Mouse (Mus musculus) ES-E14 (cell line): ENCODE measurements around the gene Ush1g. TPM values are rescaled to one million over a fixed set of nuclear protein-coding genes. Genes with fewer than 3 reads are reported as not detected.

Source experiments
- DNase-seq: peaks from one replicate; pipeline ENCODE4 v3.0.0-alpha.2; 2013; ENCODE audit warnings: low read depth, low spot score
- H3K27ac ChIP-seq: 2 replicates; pipeline ENCODE4 v1.5.1; 2012; ENCODE audit warnings: low read depth, mild to moderate bottlenecking, low read length, moderate library complexity, mixed read lengths; ENCODE audit not compliant: poor library complexity, insufficient read depth, severe bottlenecking
- H3K36me3 ChIP-seq: 2 replicates; pipeline ENCODE4 v1.6.1; 2012; ENCODE audit warnings: mild to moderate bottlenecking, low read length, moderate library complexity, mixed read lengths; ENCODE audit not compliant: control insufficient read depth, poor library complexity, insufficient read depth, severe bottlenecking
- H3K4me1 ChIP-seq, 2 experiments: fragments of 150-350 bp in 1 of 2; sonication (generic) in 1 of 2; 2 replicates each; pipeline ENCODE4 v1.6.1; 2012; ENCODE audit warnings: low read length in 2 of 2, mild to moderate bottlenecking in 1 of 2, mixed read lengths in 1 of 2; ENCODE audit not compliant: control insufficient read depth in 2 of 2, insufficient read depth in 2 of 2, poor library complexity in 1 of 2
- H3K4me3 ChIP-seq, 2 experiments: fragments of 150-350 bp in 1 of 2; sonication (generic) in 1 of 2; 2 replicates each; pipeline ENCODE4 v1.5.1; 2012; ENCODE audit warnings: low read length in 2 of 2, low read depth in 1 of 2, mild to moderate bottlenecking in 1 of 2, mixed read lengths in 1 of 2; ENCODE audit not compliant: insufficient read depth in 1 of 2, poor library complexity in 1 of 2, severe bottlenecking in 1 of 2
- H3K9ac ChIP-seq: 2 replicates; pipeline ENCODE4 v1.6.1; 2012; ENCODE audit warnings: low read depth, mild to moderate bottlenecking, low read length, mixed read lengths; ENCODE audit not compliant: poor library complexity, insufficient read depth, severe bottlenecking
- H3K9me3 ChIP-seq: fragments of 150-350 bp; sonication (generic); 2 replicates; pipeline ENCODE4 v1.6.1; 2012; ENCODE audit warnings: low read depth, mild to moderate bottlenecking, low read length; ENCODE audit not compliant: control insufficient read depth, insufficient read depth
- CHD2 ChIP-seq: IDR thresholded peaks from 2 replicates; pipeline ENCODE4 v1.6.1; 2014; ENCODE audit warnings: mild to moderate bottlenecking, low read depth, low read length, inconsistent platforms
- HCFC1 ChIP-seq: IDR thresholded peaks from 2 replicates; pipeline ENCODE4 v1.6.1; 2012; ENCODE audit warnings: low read length, inconsistent platforms, borderline replicate concordance; ENCODE audit not compliant: insufficient read depth
- MAFK ChIP-seq: IDR thresholded peaks from 2 replicates; pipeline ENCODE4 v1.6.1; 2014; ENCODE audit warnings: mild to moderate bottlenecking, low read depth, low read length, inconsistent platforms; ENCODE audit not compliant: insufficient read depth
- ZC3H11A ChIP-seq: IDR thresholded peaks from 2 replicates; pipeline ENCODE4 v1.6.1; 2012; ENCODE audit warnings: low read depth, mild to moderate bottlenecking, inconsistent platforms, low read length, borderline replicate concordance
- ZNF384 ChIP-seq: IDR thresholded peaks from 2 replicates; pipeline ENCODE4 v1.6.1; 2012; ENCODE audit warnings: low read depth, low read length, inconsistent platforms
- in situ Hi-C, 2 experiments: fragments of 600-800 bp; cut with MboI; formaldehyde crosslinking; loops; one replicate each; pipeline ENCODE4 v1.15.1; 2025; ENCODE audit warnings: low sequenced_read_pairs in 2 of 2, inconsistent platforms in 1 of 2; ENCODE audit not compliant: unreplicated experiment in 2 of 2
- total RNA-seq: library from RNA; depleted of rRNA; stranded (reverse); fragments of 300-350 nt; gene quantifications from 2 replicates; pipeline ENCODE4 v1.2.3, GENCODE M21; 2012

The Ush1g gene
- total RNA-seq, 1 experiment = not detected

GRCm38 (mm10) chr11:115318245-115319027 lies 3.4 kb downstream of the Ush1g start:
- TF ChIP-seq CHD2 (no peak), HCFC1 (no peak), ZNF384 (no peak), ZC3H11A (no peak), MAFK (no peak)
- Histone ChIP-seq H3K27ac (no peak overlapping the region), H3K9ac (peak overlapping the region; percentile 27; the same call in 1 of the 2 replicates), H3K9me3 (no peaks in the 10 kb centered on the region), H3K36me3 (no peaks in the 10 kb centered on the region), H3K4me3 (peak overlapping the region; percentile 49 to 56), H3K4me1 (peaks cover 2 to 6% of the 10 kb centered on the region in 2 experiments; a peak in 1 of 4 replicates)
- DNase-seq = no peak
- in situ Hi-C loops = no loop called here

GRCm38 (mm10) chr11:115317204-115317603 lies 4.6 kb downstream of the Ush1g start:
- Histone ChIP-seq H3K4me3 (no peak overlapping the region), H3K4me1 (peaks cover 2 to 6% of the 10 kb centered on the region in 2 experiments; a peak in 1 of 4 replicates), H3K9ac (no peak overlapping the region), H3K27ac (no peak overlapping the region), H3K9me3 (no peaks in the 10 kb centered on the region), H3K36me3 (no peaks in the 10 kb centered on the region)
- no peak for DNase-seq
- in situ Hi-C loops = no loop called here
- TF ChIP-seq ZC3H11A (no peak), MAFK (no peak), CHD2 (no peak), HCFC1 (no peak), ZNF384 (no peak)

GRCm38 (mm10) chr11:115314249-115314648 lies 7.6 kb downstream of the Ush1g start:
- in situ Hi-C loops = no loop called here
- H3K27ac ChIP-seq = no peak overlapping the region
- no peak for DNase-seq
- TF ChIP-seq HCFC1 (no peak), CHD2 (no peak), MAFK (no peak), ZNF384 (no peak), ZC3H11A (no peak)
- H3K4me1 ChIP-seq = peaks cover 2 to 3% of the 10 kb centered on the region in 2 experiments; a peak in 1 of 4 replicates
- H3K9ac ChIP-seq = no peak overlapping the region
- H3K36me3 ChIP-seq = no peaks in the 10 kb centered on the region
- H3K9me3 ChIP-seq = no peaks in the 10 kb centered on the region
- no peak overlapping the region for H3K4me3 ChIP-seq

- TF ChIP-seq HCFC1 (no peak), ZNF384 (no peak), MAFK (no peak), CHD2 (no peak), ZC3H11A (no peak)
- H3K9me3 ChIP-seq = no peaks in the 10 kb centered on the region
- H3K4me3 ChIP-seq = no peak overlapping the region
- DNase-seq = no peak
- 0 out of 4 replicates have a peak, but pooled peaks cover 0 to 7% of the 10 kb centered on the region in 2 experiments for H3K4me1 ChIP-seq
- H3K27ac ChIP-seq = no peak overlapping the region
- in situ Hi-C loops = no loop called here
- no peak overlapping the region for H3K9ac ChIP-seq
- H3K36me3 ChIP-seq = no peaks in the 10 kb centered on the region
These were observed 13.1 kb downstream of the Ush1g start for GRCm38 (mm10) chr11:115308781-115309180.
